Mouse (Mus musculus): Measurements from ENCODE around the gene Uri1.

GRCm38 (mm10) chr7:38059636-38060330 lies 36.4 kb upstream of the Uri1 start:
- TF ChIP-seq CTCF (conservative IDR thresholded peaks at IDR 0.05; ENCODE audit: insufficient read depth, insufficient read length, low read depth, low read length) (no peak), POLR2A (IDR thresholded peaks at IDR 0.05; ENCODE audit: low read depth, low read length) (no peak)

Data from kidney, adult 2 months (tissue).